Mouse (Mus musculus) forebrain, postnatal 0 days (tissue): ENCODE data around the gene Ccdc47. TPM values are rescaled to one million over a fixed set of nuclear protein-coding genes. Genes with fewer than 3 reads are reported as not detected.

ENCODE experiments used
- ATAC-seq: fragments of 200-750 bp; cut with Nextera tagmentation; 2 replicates; pipeline ENCODE4 v1.8.0; 2017; ENCODE audit warnings: mild to moderate bottlenecking, moderate library complexity
- DNase-seq: peaks from one replicate; pipeline ENCODE4 v3.0.0-alpha.2; 2015
- H3K27ac ChIP-seq: fragments of 300-500 bp; sonication (generic); 2 replicates; pipeline ENCODE4 v1.5.1; 2014; ENCODE audit warnings: low read depth, mild to moderate bottlenecking, antibody characterized with exemption, low read length, moderate library complexity, mixed read lengths
- H3K27me3 ChIP-seq: fragments of 300-500 bp; sonication (generic); 2 replicates; pipeline ENCODE4 v1.6.1; 2014; ENCODE audit warnings: mild to moderate bottlenecking, low read length, mixed read lengths; ENCODE audit not compliant: insufficient read depth
- H3K36me3 ChIP-seq: fragments of 300-500 bp; sonication (generic); 2 replicates; pipeline ENCODE4 v1.6.1; 2014; ENCODE audit warnings: mild to moderate bottlenecking, moderate library complexity; ENCODE audit not compliant: insufficient read depth
- H3K4me1 ChIP-seq: fragments of 300-500 bp; sonication (generic); 2 replicates; pipeline ENCODE4 v1.6.1; 2014; ENCODE audit warnings: antibody characterized with exemption; ENCODE audit not compliant: insufficient read depth
- H3K4me2 ChIP-seq: fragments of 300-500 bp; sonication (generic); 2 replicates; pipeline ENCODE4 v1.6.1; 2014; ENCODE audit warnings: low read depth, mild to moderate bottlenecking, moderate library complexity
- H3K4me3 ChIP-seq: fragments of 300-500 bp; sonication (generic); 2 replicates; pipeline ENCODE4 v1.5.1; 2014; ENCODE audit warnings: low read depth, low read length, mixed read lengths
- H3K9ac ChIP-seq: fragments of 300-500 bp; sonication (generic); 2 replicates; pipeline ENCODE4 v1.6.1; 2014; ENCODE audit warnings: mild to moderate bottlenecking
- H3K9me3 ChIP-seq: fragments of 300-500 bp; sonication (generic); 2 replicates; pipeline ENCODE4 v1.6.1; 2016; ENCODE audit warnings: low read length
- CTCF ChIP-seq: sonication (generic); IDR thresholded peaks from 2 replicates; pipeline ENCODE4 v1.5.1; 2016; ENCODE audit warnings: antibody characterized with exemption, control low read depth, low read depth
- WGBS: fragments of 180-500 bp; shearing (Covaris S2); extraction: QIAGEN DNeasy Blood & Tissue Kit; methylation state at CpG from one replicate; pipeline ENCODE4 v1.1.7; 2014; 5-methylcytosine and 5-hydroxymethylcytosine counted together
- polyA plus RNA-seq: library from polyadenylated mRNA; unstranded; fragments of >200 nt; fragmentation: Nextera tagmentation; extraction: Ambion mirVana; gene quantifications from 2 replicates; pipeline ENCODE4 v1.2.1, GENCODE M21; 2015
- total RNA-seq: library from RNA; depleted of rRNA; stranded (reverse); fragments of >200 nt; gene quantifications from 2 replicates; pipeline ENCODE4 v1.2.3, GENCODE M21; 2014

The Ccdc47 gene
- total and polyA plus RNA-seq, 2 experiments from 2014 or later, result 41.0 to 90.1 TPM

- ATAC-seq, result no peak
- H3K4me1 ChIP-seq, result no peaks in the 10 kb centered on the region
- peaks cover 11% of the 10 kb centered on the region; the same call in 1 of the 2 replicates for H3K36me3 ChIP-seq
- H3K4me3 ChIP-seq, result no peak overlapping the region
- no peak overlapping the region for H3K27ac ChIP-seq
- 81% methylated on average over 5 of the region's 5 CpGs for WGBS
- no peaks in the 10 kb centered on the region for H3K9me3 ChIP-seq
- no peak for DNase-seq
- H3K4me2 ChIP-seq, result no peak overlapping the region
- no peak for TF ChIP-seq CTCF
- H3K9ac ChIP-seq, result no peak overlapping the region
- no peaks in the 10 kb centered on the region for H3K27me3 ChIP-seq
Observed at GRCm38 (mm10) chr11:106174372-106174771, 41.8 kb downstream of the Ccdc47 start.

DNA sequence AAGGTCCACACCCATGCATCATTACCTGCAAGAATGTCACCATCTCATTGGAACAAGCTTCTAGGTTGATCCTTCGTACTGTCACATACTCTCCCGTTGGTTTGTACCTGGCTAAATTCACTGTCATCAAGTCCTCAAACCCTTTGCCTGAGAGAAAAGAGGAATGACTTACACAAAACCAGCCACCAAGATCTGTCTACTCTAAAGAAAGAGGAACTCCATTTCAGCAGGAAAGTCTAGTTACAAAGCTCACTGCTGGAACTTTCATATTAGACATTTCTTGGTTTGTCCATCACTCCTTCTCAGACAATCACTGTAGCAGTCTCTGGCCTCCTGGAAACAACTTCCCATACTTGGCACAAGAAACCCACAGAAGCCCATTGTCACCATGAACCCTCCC, 42.9 kb downstream of the Ccdc47 start:
- Histone ChIP-seq H3K36me3 (peaks cover 13% of the 10 kb centered on the region), H3K9ac (no peak overlapping the region), H3K9me3 (no peaks in the 10 kb centered on the region), H3K4me1 (no peaks in the 10 kb centered on the region), H3K27me3 (no peaks in the 10 kb centered on the region), H3K4me3 (no peak overlapping the region), H3K4me2 (no peak overlapping the region), H3K27ac (no peak overlapping the region)
- no peak for TF ChIP-seq CTCF
- ATAC-seq, result no peak
- DNase-seq, result no peak
- WGBS, result 97% methylated on average over 2 of the region's 2 CpGs

DNA sequence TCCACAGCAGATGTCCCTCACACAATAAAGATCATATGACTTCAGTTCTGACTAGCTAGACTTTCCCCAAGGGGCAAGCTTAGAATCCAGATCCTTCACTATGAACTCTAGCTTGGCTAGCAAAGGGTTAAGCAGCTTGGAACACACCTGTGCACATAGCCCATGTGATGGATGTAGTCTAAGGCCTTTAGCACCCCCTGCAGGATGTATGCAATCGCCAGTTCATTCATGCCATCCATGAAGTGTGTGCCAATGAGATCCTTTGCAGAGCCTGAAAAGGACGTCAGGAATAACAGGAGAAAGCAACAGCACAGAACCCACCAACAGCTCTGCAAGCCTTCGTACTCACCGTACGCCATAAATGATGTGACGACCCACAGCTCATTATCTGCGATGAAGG, 45.3 kb downstream of the Ccdc47 start:
- Histone ChIP-seq H3K27me3 (no peaks in the 10 kb centered on the region), H3K4me1 (no peaks in the 10 kb centered on the region), H3K36me3 (peaks cover 32% of the 10 kb centered on the region), H3K9ac (no peak overlapping the region), H3K4me2 (no peak overlapping the region), H3K9me3 (no peaks in the 10 kb centered on the region), H3K4me3 (no peak overlapping the region), H3K27ac (no peak overlapping the region)
- DNase-seq, result no peak
- peak; percentile 55 for TF ChIP-seq CTCF
- WGBS, result 73% methylated on average over 7 of the region's 7 CpGs
- no peak for ATAC-seq

DNA sequence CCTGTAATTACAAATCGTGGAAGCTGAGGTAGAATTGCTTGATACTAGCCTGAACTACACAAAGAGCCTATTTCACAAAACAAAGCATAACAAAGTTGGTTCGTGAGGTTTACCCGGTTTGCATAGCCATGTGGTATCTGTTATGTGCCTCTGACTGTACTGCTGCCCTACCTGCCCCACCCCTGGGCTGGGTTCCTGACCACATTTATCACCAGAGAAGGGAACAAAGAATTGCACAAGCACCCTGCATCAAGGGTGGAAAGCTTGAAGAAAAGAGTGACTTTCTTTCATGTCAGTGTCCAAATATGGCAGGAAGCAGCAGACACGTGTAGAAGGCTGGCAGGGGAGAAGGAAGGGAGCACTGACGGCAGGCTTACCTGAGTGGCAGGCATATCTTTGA, 48.7 kb downstream of the Ccdc47 start:
- no peak overlapping the region for H3K27ac ChIP-seq
- no peak overlapping the region for H3K9ac ChIP-seq
- H3K27me3 ChIP-seq, result no peaks in the 10 kb centered on the region
- DNase-seq (no peak), ATAC-seq (no peak)
- WGBS, result 87% methylated on average over 5 of the region's 5 CpGs
- no peak overlapping the region for H3K4me2 ChIP-seq
- no peaks in the 10 kb centered on the region for H3K9me3 ChIP-seq
- no peak for TF ChIP-seq CTCF
- H3K4me3 ChIP-seq, result no peak overlapping the region
- peaks cover 49% of the 10 kb centered on the region for H3K36me3 ChIP-seq
- H3K4me1 ChIP-seq, result no peaks in the 10 kb centered on the region

- no peak for ATAC-seq
Observed at GRCm38 (mm10) chr11:106164601-106165180, 51.5 kb downstream of the Ccdc47 start.

DNA sequence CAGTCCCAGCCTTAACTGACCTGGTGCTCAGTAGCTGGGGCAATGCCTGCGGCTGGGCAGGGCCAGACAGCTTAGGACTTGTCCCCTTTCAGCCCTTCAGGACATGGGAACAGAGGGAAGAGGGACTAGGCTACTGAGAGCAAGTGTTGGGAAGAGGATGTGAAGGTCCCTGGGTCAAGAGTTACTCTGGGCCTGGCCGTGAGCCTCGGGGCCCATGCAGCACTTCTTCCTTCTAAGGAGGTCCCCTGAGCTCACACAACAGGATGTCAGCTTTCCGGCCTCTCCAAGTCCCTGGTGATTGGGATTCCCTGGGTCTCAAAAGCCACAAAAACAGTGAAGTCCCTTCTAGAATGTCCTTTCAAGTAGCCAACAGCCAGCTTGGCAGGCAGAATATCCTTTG, 52.6 kb downstream of the Ccdc47 start:
- no peak for DNase-seq
- Histone ChIP-seq H3K36me3 (peaks cover 46% of the 10 kb centered on the region), H3K4me2 (no peak overlapping the region), H3K9ac (no peak overlapping the region), H3K4me1 (peaks cover 12% of the 10 kb centered on the region; the same call in 1 of the 2 replicates), H3K4me3 (no peak overlapping the region), H3K9me3 (no peaks in the 10 kb centered on the region), H3K27ac (no peak overlapping the region), H3K27me3 (no peaks in the 10 kb centered on the region)
- no peak for ATAC-seq
- TF ChIP-seq CTCF, result no peak
- 94% methylated on average over 4 of the region's 4 CpGs for WGBS

More at GRCm38 (mm10) chr11:106164601-106165180, 51.5 kb downstream of the Ccdc47 start:
- Histone ChIP-seq H3K9me3 (no peaks in the 10 kb centered on the region), H3K4me2 (no peak overlapping the region), H3K4me1 (peaks cover 12% of the 10 kb centered on the region; the same call in 1 of the 2 replicates), H3K4me3 (no peak overlapping the region), H3K36me3 (peaks cover 46% of the 10 kb centered on the region), H3K27ac (no peak overlapping the region), H3K9ac (no peak overlapping the region), H3K27me3 (no peaks in the 10 kb centered on the region)
- TF ChIP-seq CTCF, result no peak
- no peak for DNase-seq
- WGBS, result 90% methylated on average over 16 of the region's 16 CpGs

DNA sequence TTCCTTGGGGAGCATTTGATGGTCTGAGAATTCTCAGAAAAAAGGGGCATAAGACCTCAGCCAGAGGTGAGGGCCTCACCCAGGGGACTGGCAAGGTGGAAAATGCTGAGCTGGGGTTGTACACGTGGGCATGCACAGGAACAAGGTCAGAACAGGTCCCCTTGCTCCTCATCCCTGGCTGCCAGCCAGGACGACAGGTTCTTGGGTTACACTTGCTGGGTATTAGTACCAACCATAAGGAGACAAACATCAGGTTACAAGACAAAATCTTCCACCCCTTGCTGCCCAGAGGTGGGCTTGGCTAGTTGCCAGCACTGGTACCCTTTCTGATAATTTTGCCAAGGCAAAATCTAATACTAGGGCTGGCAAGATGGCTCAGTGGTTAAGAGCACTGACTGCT, 53.9 kb downstream of the Ccdc47 start:
- H3K36me3 ChIP-seq, result peaks cover 42% of the 10 kb centered on the region
- H3K4me3 ChIP-seq, result no peak overlapping the region
- H3K4me1 ChIP-seq, result peaks cover 12% of the 10 kb centered on the region; the same call in 1 of the 2 replicates
- H3K27ac ChIP-seq, result no peak overlapping the region
- H3K27me3 ChIP-seq, result no peaks in the 10 kb centered on the region
- 85% methylated on average over 2 of the region's 2 CpGs for WGBS
- no peak overlapping the region for H3K9ac ChIP-seq
- no peak overlapping the region for H3K4me2 ChIP-seq
- TF ChIP-seq CTCF, result no peak
- ATAC-seq (no peak), DNase-seq (no peak)
- no peaks in the 10 kb centered on the region for H3K9me3 ChIP-seq
